Mouse (Mus musculus) lung, embryonic 16.5 days (tissue): Measurements from ENCODE around the gene Slc17a5. TPM values are rescaled to one million over a fixed set of nuclear protein-coding genes. Genes with fewer than 3 reads are reported as not detected.

ENCODE experiments used
- ATAC-seq: fragments of 200-750 bp; cut with Nextera tagmentation; 2 replicates; pipeline ENCODE4 v1.8.0; 2017; ENCODE audit warnings: low read depth, mild to moderate bottlenecking, moderate library complexity
- H3K27ac ChIP-seq: fragments of 300-500 bp; sonication (generic); 2 replicates; pipeline ENCODE4 v1.5.1; 2014; ENCODE audit warnings: mild to moderate bottlenecking, control low read depth, low read length
- H3K27me3 ChIP-seq: fragments of 300-500 bp; sonication (generic); 2 replicates; pipeline ENCODE4 v1.6.1; 2014; ENCODE audit warnings: low read depth, low read length, mixed read lengths; ENCODE audit not compliant: control insufficient read depth, insufficient read depth
- H3K36me3 ChIP-seq: fragments of 300-500 bp; sonication (generic); 2 replicates; pipeline ENCODE4 v1.6.1; 2014; ENCODE audit warnings: low read length; ENCODE audit not compliant: control insufficient read depth, insufficient read depth
- H3K4me1 ChIP-seq: fragments of 300-500 bp; sonication (generic); replicated peaks from 2 replicates; pipeline ENCODE4 v1.6.1; 2014; ENCODE audit warnings: low read length, mixed read lengths; ENCODE audit not compliant: control insufficient read depth, insufficient read depth
- H3K4me2 ChIP-seq: fragments of 300-500 bp; sonication (generic); 2 replicates; pipeline ENCODE4 v1.6.1; 2014; ENCODE audit warnings: low read depth, low read length, control low read depth
- H3K4me3 ChIP-seq: fragments of 300-500 bp; sonication (generic); 2 replicates; pipeline ENCODE4 v1.5.1; 2014; ENCODE audit warnings: mild to moderate bottlenecking, low read length, control low read depth
- H3K9ac ChIP-seq: fragments of 300-500 bp; sonication (generic); 2 replicates; pipeline ENCODE4 v1.6.1; 2014; ENCODE audit warnings: low read length, control low read depth
- H3K9me3 ChIP-seq: fragments of 300-500 bp; sonication (generic); 2 replicates; pipeline ENCODE4 v1.6.1; 2016; ENCODE audit warnings: low read length; ENCODE audit not compliant: control insufficient read depth
- WGBS: fragments of 180-500 bp; shearing (Covaris S2); extraction: QIAGEN DNeasy Blood & Tissue Kit; methylation state at CpG from one replicate; pipeline ENCODE4 v1.1.7; 2014; 5-methylcytosine and 5-hydroxymethylcytosine counted together
- polyA plus RNA-seq: library from polyadenylated mRNA; unstranded; fragments of >200 nt; fragmentation: Nextera tagmentation; extraction: Ambion mirVana; gene quantifications from 2 replicates; pipeline ENCODE4 v1.2.1, GENCODE M21; 2015

The Slc17a5 gene
- polyA plus RNA-seq, 1 experiment from 2014 or later = 16.2 TPM

DNA sequence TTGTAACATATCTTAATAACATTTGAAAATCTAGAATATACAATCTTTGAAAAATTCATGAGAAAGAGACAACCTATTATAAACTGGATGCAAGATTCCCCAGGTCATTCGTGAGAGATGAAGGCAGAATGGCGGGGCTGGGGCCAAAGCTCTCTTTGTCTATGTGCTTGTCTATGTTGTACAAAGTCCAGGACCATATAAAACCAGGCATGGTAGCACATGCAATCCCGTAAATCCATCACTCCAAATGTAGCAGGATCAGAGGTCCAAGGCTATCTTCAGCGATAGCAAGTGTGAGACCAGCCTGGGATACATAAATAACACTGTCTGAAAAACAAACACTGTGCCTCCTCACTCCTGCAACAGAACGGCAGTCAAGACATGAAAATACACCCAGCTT lies 12.1 kb upstream of the Slc17a5 start:
- Histone ChIP-seq H3K27ac (no peak overlapping the region), H3K9me3 (no peaks in the 10 kb centered on the region), H3K4me1 (no peaks in the 10 kb centered on the region), H3K9ac (no peak overlapping the region), H3K27me3 (no peaks in the 10 kb centered on the region), H3K36me3 (no peaks in the 10 kb centered on the region), H3K4me3 (no peak overlapping the region), H3K4me2 (no peak overlapping the region)
- no peak for ATAC-seq
- 56% methylated on average over 5 of the region's 5 CpGs for WGBS

- no peak overlapping the region for H3K9ac ChIP-seq
- no peaks in the 10 kb centered on the region for H3K36me3 ChIP-seq
- no peaks in the 10 kb centered on the region for H3K27me3 ChIP-seq
- H3K4me1 ChIP-seq = no peaks in the 10 kb centered on the region
- no peak overlapping the region for H3K27ac ChIP-seq
- 4% methylated on average over 5 of the region's 5 CpGs for WGBS
- no peak overlapping the region for H3K4me2 ChIP-seq
- ATAC-seq = no peak
- no peaks in the 10 kb centered on the region for H3K9me3 ChIP-seq
- no peak overlapping the region for H3K4me3 ChIP-seq
Observed at GRCm38 (mm10) chr9:78596834-78597233, 9.0 kb upstream of the Slc17a5 start.

GRCm38 (mm10) chr9:78595769-78596555 lies 8.1 kb upstream of the Slc17a5 start:
- WGBS = 88% methylated on average over 18 of the region's 18 CpGs
- Histone ChIP-seq H3K9ac (no peak overlapping the region), H3K27me3 (no peaks in the 10 kb centered on the region), H3K4me3 (no peak overlapping the region), H3K9me3 (no peaks in the 10 kb centered on the region), H3K4me1 (no peaks in the 10 kb centered on the region), H3K36me3 (no peaks in the 10 kb centered on the region), H3K27ac (no peak overlapping the region), H3K4me2 (no peak overlapping the region)
- ATAC-seq = no peak

GRCm38 (mm10) chr9:78595257-78595656 lies 7.4 kb upstream of the Slc17a5 start:
- WGBS = 81% methylated on average over 3 of the region's 3 CpGs
- Histone ChIP-seq H3K27ac (no peak overlapping the region), H3K4me2 (no peak overlapping the region), H3K27me3 (no peaks in the 10 kb centered on the region), H3K4me3 (no peak overlapping the region), H3K4me1 (no peaks in the 10 kb centered on the region), H3K9ac (no peak overlapping the region), H3K9me3 (no peaks in the 10 kb centered on the region), H3K36me3 (no peaks in the 10 kb centered on the region)
- no peak for ATAC-seq

GRCm38 (mm10) chr9:78590471-78590870 lies 2.6 kb upstream of the Slc17a5 start:
- no peak for ATAC-seq

DNA sequence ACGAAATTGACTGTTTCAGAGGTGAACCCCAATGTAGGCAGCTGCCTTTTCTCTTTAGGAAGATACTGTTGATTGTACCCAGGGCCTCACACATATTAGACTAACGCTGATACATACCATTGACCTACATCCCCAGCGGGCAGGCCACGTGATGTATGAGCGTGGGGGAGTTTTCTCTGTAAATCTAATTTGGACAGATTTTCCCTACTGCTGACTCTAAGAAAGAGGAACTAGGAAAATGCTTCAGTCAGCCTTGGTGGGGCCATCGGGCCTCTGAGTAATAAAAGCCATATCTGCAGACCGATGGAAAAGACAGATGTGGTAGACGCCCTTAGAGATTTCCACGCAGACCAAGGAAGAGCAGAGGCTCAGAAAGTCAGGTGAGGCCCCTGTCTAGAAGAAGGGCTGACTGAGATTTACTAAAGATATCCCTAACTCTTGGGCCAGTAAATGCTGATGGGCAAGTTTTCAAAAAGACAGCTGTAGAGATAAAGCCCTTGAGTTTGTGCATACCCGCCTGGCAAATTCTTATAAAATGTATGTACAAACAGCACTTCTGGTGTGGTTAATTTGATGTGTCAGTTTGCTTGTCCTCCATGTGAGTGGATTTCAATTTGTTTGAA lies 681 bp upstream of the Slc17a5 start:
- Histone ChIP-seq H3K4me2 (peak overlapping the region; percentile 77), H3K4me1 (peaks cover 9% of the 10 kb centered on the region; the same call in 1 of the 2 replicates), H3K27me3 (no peaks in the 10 kb centered on the region), H3K9me3 (no peaks in the 10 kb centered on the region), H3K36me3 (no peaks in the 10 kb centered on the region), H3K4me3 (peak overlapping the region; percentile 56), H3K27ac (peak overlapping the region; percentile 44), H3K9ac (peak overlapping the region; percentile 38)
- WGBS = 75% methylated on average over 10 of the region's 10 CpGs
- peak; percentile 26; the same call in 1 of the 2 replicates for ATAC-seq

More at GRCm38 (mm10) chr9:78590471-78590870, 2.6 kb upstream of the Slc17a5 start:
- Histone ChIP-seq H3K4me3 (no peak overlapping the region), H3K4me1 (peaks cover 9% of the 10 kb centered on the region; the same call in 1 of the 2 replicates), H3K9ac (no peak overlapping the region), H3K27ac (no peak overlapping the region), H3K4me2 (no peak overlapping the region), H3K9me3 (no peaks in the 10 kb centered on the region), H3K36me3 (no peaks in the 10 kb centered on the region), H3K27me3 (no peaks in the 10 kb centered on the region)
- WGBS = 92% methylated on average over 2 of the region's 2 CpGs

GRCm38 (mm10) chr9:78587218-78587883 lies 490 bp downstream of the Slc17a5 start:
- Histone ChIP-seq H3K4me3 (peak overlapping the region; percentile 56), H3K9me3 (no peaks in the 10 kb centered on the region), H3K27me3 (no peaks in the 10 kb centered on the region), H3K4me1 (peaks cover 9% of the 10 kb centered on the region; the same call in 1 of the 2 replicates), H3K4me2 (peak overlapping the region; percentile 77), H3K9ac (peak overlapping the region; percentile 78), H3K36me3 (no peaks in the 10 kb centered on the region), H3K27ac (peak overlapping the region; percentile 18)
- ATAC-seq = peak; percentile 46
- 1% methylated on average over 31 of the region's 31 CpGs for WGBS

- H3K4me1 ChIP-seq = peaks cover 6% of the 10 kb centered on the region; the same call in 1 of the 2 replicates
- no peak; the same call in 1 of the 2 replicates for ATAC-seq
- H3K27me3 ChIP-seq = no peaks in the 10 kb centered on the region
- H3K27ac ChIP-seq = no peak overlapping the region
- no peaks in the 10 kb centered on the region for H3K9me3 ChIP-seq
- peaks cover 9% of the 10 kb centered on the region for H3K36me3 ChIP-seq
- 39% methylated on average over 10 of the region's 10 CpGs for WGBS
- no peak overlapping the region for H3K9ac ChIP-seq
- H3K4me3 ChIP-seq = no peak overlapping the region
- no peak overlapping the region for H3K4me2 ChIP-seq
Observed at GRCm38 (mm10) chr9:78579644-78580396, 8.0 kb downstream of the Slc17a5 start.
